In genomic region chr15:101176795-101177691, GRCm38 (mm10) we compare ENCODE assay signal across 9 mouse cellular contexts. TPM values are rescaled to one million over a fixed set of nuclear protein-coding genes. Genes with fewer than 3 reads are reported as not detected.
A peak's percentile ranks its signal among the peaks of the same experiment; 100 is the strongest.
DNase-seq lines count a peak whose midpoint lies in the region; ATAC-seq and TF ChIP-seq lines count a peak whose summit lies in the region.
"Had no signal": no experiment of that assay in that cellular context is flagged by ENCODE, and none has a peak within 500 bp of the region (broad histone marks: within the 10 kb centered on the region; RNA-seq: fewer than 3 reads in every experiment).

No protein-coding gene starts in this region.

- H3K27ac ChIP-seq in gastrocnemius, adult 2 months = peak overlapping the region; percentile 98
- H3K27ac ChIP-seq in midbrain, embryonic 12.5 days (replicated peaks) = no peak overlapping the region
- H3K27ac ChIP-seq in midbrain, embryonic 11.5 days (ENCODE audit: low read depth, low read length) = no peak overlapping the region
- H3K27ac ChIP-seq in liver, embryonic 11.5 days (ENCODE audit: low read depth, low read length) = peak overlapping the region; percentile 60

- H3K4me2 ChIP-seq in midbrain, embryonic 12.5 days (replicated peaks) = peak overlapping the region; percentile 69; the same call in 1 of the 2 replicates
- H3K4me2 ChIP-seq in midbrain, embryonic 11.5 days = no peak overlapping the region
- H3K4me2 ChIP-seq in liver, embryonic 11.5 days = peak overlapping the region; percentile 85

- no peaks in the 10 kb centered on the region for H3K36me3 ChIP-seq in midbrain, embryonic 12.5 days
- H3K36me3 ChIP-seq in midbrain, embryonic 11.5 days (ENCODE audit: control insufficient read depth, insufficient read depth, low read length) = no peaks in the 10 kb centered on the region
- no peaks in the 10 kb centered on the region for H3K36me3 ChIP-seq in liver, embryonic 11.5 days (ENCODE audit: control insufficient read depth, insufficient read depth, low read length)

- no peaks in the 10 kb centered on the region for H3K9me3 ChIP-seq in midbrain, embryonic 12.5 days
- H3K9me3 ChIP-seq in midbrain, embryonic 11.5 days (ENCODE audit: control insufficient read depth, low read length) = no peaks in the 10 kb centered on the region
- H3K9me3 ChIP-seq in liver, embryonic 11.5 days (ENCODE audit: control insufficient read depth, low read length) = no peaks in the 10 kb centered on the region

- peak overlapping the region; percentile 91 for H3K4me3 ChIP-seq in gastrocnemius, adult 2 months
- no peak overlapping the region for H3K4me3 ChIP-seq in midbrain, embryonic 12.5 days
- H3K4me3 ChIP-seq in midbrain, embryonic 11.5 days (ENCODE audit: low read depth, low read length) = no peak overlapping the region
- no peak overlapping the region for H3K4me3 ChIP-seq in liver, embryonic 11.5 days (ENCODE audit: low read depth, low read length)

- H3K9ac ChIP-seq in midbrain, embryonic 12.5 days (replicated peaks) = no peak overlapping the region
- H3K9ac ChIP-seq in midbrain, embryonic 11.5 days (ENCODE audit: low read length) = no peak overlapping the region
- H3K9ac ChIP-seq in liver, embryonic 11.5 days (ENCODE audit: low read depth, low read length) = no peak overlapping the region

- no peak for ATAC-seq in midbrain, embryonic 12.5 days (ENCODE audit: low FRiP score, low read depth)
- no peak for ATAC-seq in midbrain, embryonic 11.5 days (ENCODE audit: low FRiP score)
- ATAC-seq in liver, embryonic 11.5 days (replicated peaks; ENCODE audit: low FRiP score) = peak; percentile 64

- TF ChIP-seq CTCF in gastrocnemius, adult 2 months (IDR thresholded peaks at IDR 0.05) = no peak

- WGBS in midbrain, embryonic 12.5 days = 81% methylated on average over 8 of the region's 8 CpGs
- WGBS in midbrain, embryonic 11.5 days = 84% methylated on average over 8 of the region's 8 CpGs
- WGBS in liver, embryonic 11.5 days = 27% methylated on average over 8 of the region's 8 CpGs

- peaks cover 66% of the 10 kb centered on the region for H3K4me1 ChIP-seq in midbrain, embryonic 12.5 days
- peaks cover 45% of the 10 kb centered on the region for H3K4me1 ChIP-seq in midbrain, embryonic 11.5 days (ENCODE audit: control insufficient read depth, insufficient read depth, low read length)
- H3K4me1 ChIP-seq in liver, embryonic 11.5 days (replicated peaks; ENCODE audit: control insufficient read depth, insufficient read depth, low read length) = peaks cover 49% of the 10 kb centered on the region

- no peak for DNase-seq in gastrocnemius, adult 2 months
- DNase-seq in gastrocnemius, postnatal 14 days = no peak
- DNase-seq in midbrain, embryonic 11.5 days (ENCODE audit: low spot score, missing footprints) = no peak
- no peak for DNase-seq in liver, embryonic 11.5 days (ENCODE audit: low spot score)
- DNase-seq in yolk sac, embryonic 10.5 days (ENCODE audit: low spot score) = peak; percentile 50
- no peak for DNase-seq in adrenal gland, postnatal 14 days
- DNase-seq in gastrocnemius, postnatal 10 days = no peak
- DNase-seq: thymus, adult 18-20 months had no signal

- intact Hi-C loops in gastrocnemius, adult 2 months (cut with DNase I) = no loop called here
- intact Hi-C loops in gastrocnemius, postnatal 14 days (cut with DNase I; ENCODE audit: low total_unique reads) = no loop called here

- peaks cover 7% of the 10 kb centered on the region for H3K27me3 ChIP-seq in midbrain, embryonic 12.5 days
- peaks cover 5% of the 10 kb centered on the region for H3K27me3 ChIP-seq in midbrain, embryonic 11.5 days (ENCODE audit: control insufficient read depth, insufficient read depth, low read length)
- no peaks in the 10 kb centered on the region for H3K27me3 ChIP-seq in liver, embryonic 11.5 days (replicated peaks; ENCODE audit: control insufficient read depth, insufficient read depth, low read length)

RNA-seq across cellular contexts. Expression of gene Acvr1b, which starts 3.2 kb away (rescaled TPM):
- total RNA-seq in gastrocnemius, adult 2 months (2021) = 10 to 100 TPM; 26.9 to 30.8 TPM
- 10 to 100 TPM; 21.8 to 29.9 TPM for total RNA-seq in gastrocnemius, postnatal 14 days (2021)
- polyA plus RNA-seq in midbrain, embryonic 12.5 days (2016; fragmentation: Nextera tagmentation; extraction: Ambion mirVana) = 12.6 and 14.8 TPM in 2 replicates
- polyA plus RNA-seq in midbrain, embryonic 11.5 days (2014; fragmentation: Nextera tagmentation; extraction: Ambion mirVana) = 14.7 and 15.2 TPM in 2 replicates
- 4.2 and 4.4 TPM in 2 replicates for polyA plus RNA-seq in liver, embryonic 11.5 days (2014; fragmentation: Nextera tagmentation; extraction: Ambion mirVana)
- total RNA-seq in adrenal gland, postnatal 14 days (2021) = 9.0 and 11.2 TPM in 2 replicates
- 10 to 100 TPM; 21.7 to 22.4 TPM for total RNA-seq in gastrocnemius, postnatal 10 days (2021)

RNA-seq across cellular contexts. Expression of gene Grasp, which starts 46.9 kb away (rescaled TPM):
- 1 to 10 TPM; 5.8 to 5.9 TPM for total RNA-seq in gastrocnemius, adult 2 months (2021)
- 1 to 10 TPM; 8.3 to 9.4 TPM for total RNA-seq in gastrocnemius, postnatal 14 days (2021)
- polyA plus RNA-seq in midbrain, embryonic 12.5 days (2016; fragmentation: Nextera tagmentation; extraction: Ambion mirVana) = 5.5 and 5.9 TPM in 2 replicates
- polyA plus RNA-seq in midbrain, embryonic 11.5 days (2014; fragmentation: Nextera tagmentation; extraction: Ambion mirVana) = 3.6 and 4.5 TPM in 2 replicates
- polyA plus RNA-seq in liver, embryonic 11.5 days (2014; fragmentation: Nextera tagmentation; extraction: Ambion mirVana) = 1.5 and 1.7 TPM in 2 replicates
- total RNA-seq in adrenal gland, postnatal 14 days (2021) = 20.7 and 29.7 TPM in 2 replicates
- total RNA-seq in gastrocnemius, postnatal 10 days (2021) = 10 to 100 TPM in 1 of 2 experiments, 1 to 10 TPM in 1; 9.0 to 11.5 TPM

RNA-seq across cellular contexts. Expression of gene Acvrl1, which starts 48.7 kb away (rescaled TPM):
- 10 to 100 TPM; 10.2 to 14.5 TPM for total RNA-seq in gastrocnemius, adult 2 months (2021)
- total RNA-seq in gastrocnemius, postnatal 14 days (2021) = 10 to 100 TPM; 12.9 to 15.0 TPM
- 8.0 and 10.7 TPM in 2 replicates for polyA plus RNA-seq in midbrain, embryonic 12.5 days (2016; fragmentation: Nextera tagmentation; extraction: Ambion mirVana)
- 4.2 and 5.0 TPM in 2 replicates for polyA plus RNA-seq in midbrain, embryonic 11.5 days (2014; fragmentation: Nextera tagmentation; extraction: Ambion mirVana)
- 2.5 TPM in 2 replicates for polyA plus RNA-seq in liver, embryonic 11.5 days (2014; fragmentation: Nextera tagmentation; extraction: Ambion mirVana)
- total RNA-seq in adrenal gland, postnatal 14 days (2021) = 16.7 and 20.7 TPM in 2 replicates
- total RNA-seq in gastrocnemius, postnatal 10 days (2021) = 10 to 100 TPM; 15.1 to 18.2 TPM

Comparison
In these comparisons a context has a peak if more than half of its experiments do, and no peak if none do; other contexts are left out.
1. H3K27ac ChIP-seq: peak in gastrocnemius, adult 2 months (single experiment) and liver, embryonic 11.5 days (single experiment); none in midbrain, embryonic 12.5 days (single experiment) and midbrain, embryonic 11.5 days (single experiment).